Mouse (Mus musculus) liver, embryonic 13.5 days (tissue): Measurements from ENCODE around the gene Spata48. TPM values are rescaled to one million over a fixed set of nuclear protein-coding genes. Genes with fewer than 3 reads are reported as not detected.

Experiments used
- polyA plus RNA-seq: library from polyadenylated mRNA; unstranded; fragments of >200 nt; fragmentation: Nextera tagmentation; extraction: Ambion mirVana; gene quantifications from 2 replicates; pipeline ENCODE4 v1.2.1, GENCODE M21; 2015

The Spata48 gene
- polyA plus RNA-seq, 1 experiment from 2014 or later, result 0.56 TPM

Other genes starting within 250 kb of the Spata48 start
- gene Zpbp, start 314 bp downstream of the Spata48 start, polyA plus RNA-seq, result 0.22 and 0.29 TPM in 2 replicates
- gene 4930512M02Rik, start 165.7 kb downstream of the Spata48 start, polyA plus RNA-seq, result not detected in 2 replicates
- gene Ikzf1, start 222.9 kb downstream of the Spata48 start, polyA plus RNA-seq, result 28.3 and 44.6 TPM in 2 replicates